In the genomic region with DNA sequence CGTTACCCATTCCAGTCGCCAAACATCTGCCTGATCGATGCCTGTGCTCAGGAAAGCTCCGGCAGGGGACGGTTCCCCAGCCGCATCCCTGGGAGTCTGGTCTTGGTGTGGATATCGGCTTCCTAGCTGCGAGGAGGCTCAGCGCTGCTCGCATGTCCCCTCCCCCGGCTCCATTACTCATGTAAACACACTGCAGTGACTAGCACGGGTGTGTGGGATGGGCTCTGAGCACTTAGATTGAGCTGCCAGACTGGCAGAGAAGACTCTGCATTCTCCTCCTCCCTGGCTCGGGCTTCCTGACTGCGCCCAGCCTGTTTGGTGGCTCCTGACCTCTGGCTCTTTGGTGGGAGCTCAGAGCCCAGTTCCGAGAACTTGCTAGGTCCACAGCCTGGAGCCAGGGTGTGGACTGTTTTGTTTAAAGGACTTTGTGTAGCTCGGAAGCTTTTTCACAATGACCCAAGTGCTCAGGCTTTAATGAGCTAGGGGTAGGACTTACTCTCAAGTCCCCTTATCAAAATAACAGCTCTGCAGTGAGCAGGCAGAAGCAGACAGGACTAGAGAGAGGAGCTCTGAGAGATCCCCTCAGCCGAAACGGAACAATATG, we compare ENCODE assay signal across 8 mouse cellular contexts.
DNase-seq lines count a peak whose midpoint lies in the region; ATAC-seq lines count a peak whose summit lies in the region.

No protein-coding gene starts in this region.

- no peaks in the 10 kb centered on the region for H3K27me3 ChIP-seq in embryonic facial prominence, embryonic 11.5 days (ENCODE audit: control insufficient read depth, insufficient read depth, low read length)
- H3K27me3 ChIP-seq in intestine, embryonic 14.5 days (replicated peaks; ENCODE audit: control insufficient read depth, insufficient read depth, low read length), result no peaks in the 10 kb centered on the region

- DNase-seq in adrenal gland, postnatal 10 days, result peak; percentile 88
- DNase-seq in embryonic facial prominence, embryonic 11.5 days (ENCODE audit: low spot score), result peak; percentile 80
- peak; percentile 78 to 79 for DNase-seq in gastrocnemius, postnatal 36 days
- peak; percentile 82 for DNase-seq in intestine, embryonic 14.5 days (ENCODE audit: low spot score)
- peak; percentile 52 to 90 for DNase-seq in left cerebral cortex, adult 9 months (ENCODE audit: low spot score in 2 of 2)
- peak; percentile 86 to 89 for DNase-seq in right cerebral cortex, adult 2 months (ENCODE audit: low spot score in 2 of 2)
- peak; percentile 65 for DNase-seq in urinary bladder, postnatal 25 days (ENCODE audit: low spot score)

- no peaks in the 10 kb centered on the region for H3K9me3 ChIP-seq in embryonic facial prominence, embryonic 11.5 days (replicated peaks; ENCODE audit: control insufficient read depth, low read length)
- H3K9me3 ChIP-seq in intestine, embryonic 14.5 days (ENCODE audit: control insufficient read depth, low read length), result no peaks in the 10 kb centered on the region

- intact Hi-C loops in gastrocnemius, postnatal 36 days (cut with DNase I), result loop anchor here (2.0 to 10.0 kb wide), 2 partner anchors 34 to 592 kb away; partner anchors contain the start of gene Ado

- H3K4me2 ChIP-seq in embryonic facial prominence, embryonic 11.5 days (ENCODE audit: low read depth, low read length), result peak overlapping the region; percentile 27
- peak overlapping the region; percentile 66 for H3K4me2 ChIP-seq in intestine, embryonic 14.5 days (ENCODE audit: low read length)

- WGBS in embryonic facial prominence, embryonic 11.5 days, result under 1% methylated on average over 18 of the region's 18 CpGs
- WGBS in intestine, embryonic 14.5 days, result 3% methylated on average over 18 of the region's 18 CpGs
- WGBS in macrophage (ENCODE audit: missing documents), result 21% methylated on average over 18 of the region's 18 CpGs

- peak overlapping the region; percentile 5 for H3K4me3 ChIP-seq in embryonic facial prominence, embryonic 11.5 days (ENCODE audit: low read depth, low read length)
- H3K4me3 ChIP-seq in intestine, embryonic 14.5 days (ENCODE audit: low read depth, low read length), result peak overlapping the region; percentile 47
- peak overlapping the region; percentile 22 for H3K4me3 ChIP-seq in macrophage (ENCODE audit: inconsistent target)

- peak overlapping the region; percentile 1; the same call in 1 of the 2 replicates for H3K9ac ChIP-seq in embryonic facial prominence, embryonic 11.5 days (replicated peaks; ENCODE audit: low read length)
- peak overlapping the region; percentile 53 for H3K9ac ChIP-seq in intestine, embryonic 14.5 days (ENCODE audit: low read length)

- H3K36me3 ChIP-seq in embryonic facial prominence, embryonic 11.5 days (replicated peaks; ENCODE audit: control insufficient read depth, insufficient read depth, low read depth, low read length), result no peaks in the 10 kb centered on the region
- H3K36me3 ChIP-seq in intestine, embryonic 14.5 days (ENCODE audit: control insufficient read depth, insufficient read depth, low read length), result peaks cover 27% of the 10 kb centered on the region
- peaks cover 30% of the 10 kb centered on the region for H3K36me3 ChIP-seq in macrophage (ENCODE audit: inconsistent target)

- ATAC-seq in embryonic facial prominence, embryonic 11.5 days (replicated peaks; ENCODE audit: insufficient number of reproducible peaks, low FRiP score, low TSS enrichment, low read depth), result peak; percentile 92
- ATAC-seq in intestine, embryonic 14.5 days (replicated peaks; ENCODE audit: low FRiP score, low TSS enrichment, low read depth), result peak; percentile 92

- H3K27ac ChIP-seq in embryonic facial prominence, embryonic 11.5 days (replicated peaks; ENCODE audit: low read depth, low read length), result no peak overlapping the region
- H3K27ac ChIP-seq in intestine, embryonic 14.5 days (ENCODE audit: low read depth), result peak overlapping the region; percentile 85
- no peak overlapping the region for H3K27ac ChIP-seq in macrophage

- H3K79me2 ChIP-seq in macrophage (ENCODE audit: inconsistent target), result peaks cover 65% of the 10 kb centered on the region; the same call in 1 of the 2 replicates

- H3K4me1 ChIP-seq in embryonic facial prominence, embryonic 11.5 days (ENCODE audit: control insufficient read depth, insufficient read depth, low read length), result no peaks in the 10 kb centered on the region
- H3K4me1 ChIP-seq in intestine, embryonic 14.5 days (replicated peaks; ENCODE audit: control insufficient read depth, insufficient read depth, low read length), result peaks cover 30% of the 10 kb centered on the region
